Mouse (Mus musculus): Measurements from ENCODE around the gene Fmod. TPM values are rescaled to one million over a fixed set of nuclear protein-coding genes. Genes with fewer than 3 reads are reported as not detected.
A peak's percentile ranks its signal among the peaks of the same experiment; 100 is the strongest.

Gene Fmod
- total and polyA plus RNA-seq, 3 experiments = 9.3 to 14.5 (median 9.4) TPM

DNA sequence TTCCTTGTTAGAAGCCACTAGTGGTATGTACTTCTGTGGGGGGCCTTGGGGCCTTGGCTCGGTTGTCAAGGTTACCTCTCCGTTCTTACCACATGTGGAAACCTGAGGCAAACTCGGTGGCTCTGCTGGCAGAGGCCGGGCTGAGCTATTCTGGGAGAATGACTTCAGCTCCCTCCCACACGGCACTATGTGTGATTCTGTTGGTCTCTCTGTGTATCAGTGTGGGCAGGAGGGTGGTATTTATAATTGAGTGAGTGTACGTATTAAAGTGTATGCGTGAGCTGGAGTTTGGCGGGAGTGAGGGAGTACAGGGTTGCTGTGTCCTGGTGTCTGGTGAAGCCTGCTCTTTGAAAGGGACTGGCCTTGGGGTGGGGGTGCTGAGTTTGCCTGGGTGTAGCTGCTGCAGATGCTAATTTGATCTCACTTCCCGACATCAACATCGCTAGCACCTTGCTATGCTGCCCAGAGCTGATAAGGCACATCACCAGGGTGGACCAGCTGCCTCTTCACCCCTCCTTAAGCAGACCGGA is 46.0 kb downstream of the Fmod start:
- H3K9ac ChIP-seq (ENCODE audit: low read depth, low read length) = peak overlapping the region; percentile 17
- H3K4me3 ChIP-seq = no peak overlapping the region
- peak; percentile 79 to 81 for DNase-seq
- 11% methylated on average over 11 of the region's 11 CpGs for WGBS
- intact Hi-C loops (cut with DNase I) = no loop called here
- peaks cover 2% of the 10 kb centered on the region for H3K79me2 ChIP-seq (replicated peaks; ENCODE audit: control insufficient read depth, insufficient read depth, low read length)
- H3K4me1 ChIP-seq (ENCODE audit: control insufficient read depth, insufficient read depth, low read length) = peaks cover 42% of the 10 kb centered on the region
- TF ChIP-seq EP300 (IDR thresholded peaks at IDR 0.05; ENCODE audit: insufficient read depth, low read depth, low read length) = 0 out of 2 replicates have a peak, but pooled peaks have one; percentile 6
- no peak for TF ChIP-seq CTCF (IDR thresholded peaks at IDR 0.05)
- H3K27me3 ChIP-seq (ENCODE audit: control insufficient read depth, insufficient read depth, low read length) = no peaks in the 10 kb centered on the region
- peak overlapping the region; percentile 92 for H3K27ac ChIP-seq
- H3K36me3 ChIP-seq (ENCODE audit: control insufficient read depth, insufficient read depth, low read length) = no peaks in the 10 kb centered on the region

DNA sequence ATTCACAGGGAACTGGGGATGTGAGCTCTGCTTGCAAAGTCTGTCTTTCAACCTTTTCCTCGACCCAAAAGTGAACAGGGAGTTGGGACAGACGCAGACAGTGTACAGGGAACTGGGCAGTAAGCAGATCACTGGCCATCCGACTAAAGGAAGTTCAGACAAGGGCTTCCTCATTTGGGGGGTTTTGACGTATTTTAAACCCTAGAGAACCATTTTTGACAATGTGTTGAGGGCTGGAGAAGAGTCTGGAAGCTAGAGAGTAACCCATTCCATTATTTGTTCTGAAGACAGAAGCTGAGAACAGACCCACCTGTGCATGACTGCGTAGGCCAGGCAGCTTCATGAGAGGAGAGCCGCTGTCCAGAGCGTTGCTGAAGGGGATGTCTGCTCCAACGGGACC is 46.6 kb downstream of the Fmod start:
- no peaks in the 10 kb centered on the region for H3K27me3 ChIP-seq (ENCODE audit: control insufficient read depth, insufficient read depth, low read length)
- peak; percentile 21 to 40 for DNase-seq
- peak overlapping the region; percentile 92 for H3K27ac ChIP-seq
- no peak overlapping the region for H3K9ac ChIP-seq (ENCODE audit: low read depth, low read length)
- no peaks in the 10 kb centered on the region for H3K36me3 ChIP-seq (ENCODE audit: control insufficient read depth, insufficient read depth, low read length)
- no peaks in the 10 kb centered on the region for H3K79me2 ChIP-seq (replicated peaks; ENCODE audit: control insufficient read depth, insufficient read depth, low read length)
- no peak overlapping the region for H3K4me3 ChIP-seq
- no peak for TF ChIP-seq CTCF (IDR thresholded peaks at IDR 0.05)
- no peak for TF ChIP-seq POLR2A (IDR thresholded peaks at IDR 0.05; ENCODE audit: insufficient read depth, low read depth, low read length)
- TF ChIP-seq EP300 (IDR thresholded peaks at IDR 0.05; ENCODE audit: insufficient read depth, low read depth, low read length) = no peak
- 75% methylated on average over 8 of the region's 8 CpGs for whole genome bisulfite sequencing
- intact Hi-C loops (cut with DNase I) = no loop called here
- peaks cover 42% of the 10 kb centered on the region for H3K4me1 ChIP-seq (ENCODE audit: control insufficient read depth, insufficient read depth, low read length)

DNA sequence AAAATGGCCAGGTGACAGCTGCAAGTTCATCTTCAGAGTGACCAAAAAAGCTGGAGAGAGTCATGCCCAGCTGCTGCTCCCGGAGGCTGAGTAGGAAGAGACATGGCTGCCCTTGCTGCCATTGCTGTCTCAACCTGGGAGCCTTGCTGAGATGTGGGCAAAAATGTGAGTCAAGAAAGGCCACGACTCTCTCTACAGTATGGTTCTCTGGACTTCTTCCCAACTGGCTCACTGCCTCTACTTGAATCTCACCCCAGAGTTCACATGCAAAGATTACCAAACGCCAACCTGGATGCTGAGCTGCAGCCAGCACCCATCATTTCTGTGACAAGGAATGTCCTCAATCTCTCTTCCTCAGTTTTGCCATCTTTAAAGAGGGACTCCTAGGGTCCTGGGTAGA is 47.1 kb downstream of the Fmod start:
- Histone ChIP-seq H3K9ac (ENCODE audit: low read depth, low read length) (no peak overlapping the region), H3K27me3 (ENCODE audit: control insufficient read depth, insufficient read depth, low read length) (no peaks in the 10 kb centered on the region), H3K36me3 (ENCODE audit: control insufficient read depth, insufficient read depth, low read length) (no peaks in the 10 kb centered on the region), H3K4me3 (no peak overlapping the region), H3K27ac (peak overlapping the region; percentile 92), H3K4me1 (ENCODE audit: control insufficient read depth, insufficient read depth, low read length) (peaks cover 42% of the 10 kb centered on the region), H3K79me2 (replicated peaks; ENCODE audit: control insufficient read depth, insufficient read depth, low read length) (no peaks in the 10 kb centered on the region)
- DNase-seq = peak in 1 of 2 experiments; percentile 35
- 52% methylated on average over 3 of the region's 3 CpGs for WGBS
- TF ChIP-seq CTCF (IDR thresholded peaks at IDR 0.05) (no peak), EP300 (IDR thresholded peaks at IDR 0.05; ENCODE audit: insufficient read depth, low read depth, low read length) (0 out of 2 replicates have a peak, but pooled peaks have one; percentile 33)
- intact Hi-C loops (cut with DNase I) = no loop called here

DNA sequence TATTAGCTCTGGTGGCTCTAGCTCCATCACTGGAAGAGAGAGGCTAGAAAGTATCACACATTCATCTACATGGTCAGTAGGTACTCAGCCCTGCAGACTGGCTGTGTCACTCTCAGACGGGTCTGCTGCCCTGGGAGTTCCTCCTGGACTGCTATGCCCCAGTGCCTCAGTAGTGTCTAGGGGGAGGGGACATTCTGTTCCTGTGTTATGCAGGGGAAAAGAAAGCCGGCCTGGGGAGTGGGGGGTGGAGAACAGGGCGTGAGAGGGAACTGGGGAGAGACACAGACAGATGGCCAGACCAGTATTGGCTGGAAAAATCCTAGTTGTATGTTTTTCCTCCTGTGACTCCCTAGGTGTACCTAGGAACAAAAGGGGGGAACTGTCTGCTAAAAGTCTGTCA is 49.0 kb downstream of the Fmod start:
- Histone ChIP-seq H3K4me1 (ENCODE audit: control insufficient read depth, insufficient read depth, low read length) (peaks cover 34% of the 10 kb centered on the region), H3K4me3 (no peak overlapping the region), H3K79me2 (replicated peaks; ENCODE audit: control insufficient read depth, insufficient read depth, low read length) (no peaks in the 10 kb centered on the region), H3K27me3 (ENCODE audit: control insufficient read depth, insufficient read depth, low read length) (no peaks in the 10 kb centered on the region), H3K27ac (peak overlapping the region; percentile 72), H3K9ac (ENCODE audit: low read depth, low read length) (no peak overlapping the region), H3K36me3 (ENCODE audit: control insufficient read depth, insufficient read depth, low read length) (no peaks in the 10 kb centered on the region)
- intact Hi-C loops (cut with DNase I) = no loop called here
- TF ChIP-seq CTCF (IDR thresholded peaks at IDR 0.05) (no peak), EP300 (IDR thresholded peaks at IDR 0.05; ENCODE audit: insufficient read depth, low read depth, low read length) (no peak), POLR2A (IDR thresholded peaks at IDR 0.05; ENCODE audit: insufficient read depth, low read depth, low read length) (no peak)
- DNase-seq = no peak
- 70% methylated on average over 3 of the region's 3 CpGs for WGBS

DNA sequence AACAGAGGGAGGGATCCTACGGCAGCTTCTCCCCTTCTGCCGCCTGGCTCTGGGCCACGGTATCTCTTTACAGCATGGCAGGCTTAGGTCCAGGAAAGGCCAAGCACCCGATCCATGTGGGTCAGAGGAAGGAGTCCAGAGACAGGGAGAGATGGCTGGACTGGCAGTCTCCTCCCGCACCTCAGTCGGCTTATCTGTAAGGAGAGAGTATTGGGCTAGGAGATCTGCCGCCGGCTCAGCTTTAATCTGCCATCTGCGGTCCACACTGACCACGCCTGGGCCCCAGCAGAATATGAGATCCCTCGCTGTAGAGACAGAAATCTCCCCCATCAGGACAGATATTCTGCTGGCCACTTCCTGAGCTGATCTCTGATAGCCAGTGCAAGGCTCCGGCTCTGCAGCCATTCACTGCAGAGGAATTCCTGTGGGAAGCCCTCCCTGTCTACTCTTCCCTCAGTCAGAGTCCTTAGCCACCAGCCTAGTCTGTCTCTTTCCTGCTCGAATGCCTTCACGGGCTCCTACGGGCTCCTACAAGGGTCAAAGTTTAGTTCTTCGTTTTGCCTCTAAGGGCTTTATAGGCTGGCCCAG is 49.9 kb downstream of the Fmod start:
- H3K27me3 ChIP-seq (ENCODE audit: control insufficient read depth, insufficient read depth, low read length) = no peaks in the 10 kb centered on the region
- WGBS = 11% methylated on average over 16 of the region's 16 CpGs
- 0 out of 2 replicates have a peak overlapping the region, but pooled peaks have one; percentile 11 for H3K4me3 ChIP-seq
- H3K9ac ChIP-seq (ENCODE audit: low read depth, low read length) = peak overlapping the region; percentile 51
- intact Hi-C loops (cut with DNase I) = no loop called here
- TF ChIP-seq CTCF (IDR thresholded peaks at IDR 0.05) = no peak
- TF ChIP-seq POLR2A (IDR thresholded peaks at IDR 0.05; ENCODE audit: insufficient read depth, low read depth, low read length) = 0 out of 2 replicates have a peak, but pooled peaks have one; percentile 31
- TF ChIP-seq EP300 (IDR thresholded peaks at IDR 0.05; ENCODE audit: insufficient read depth, low read depth, low read length) = 0 out of 2 replicates have a peak, but pooled peaks have one; percentile 29
- peaks cover 35% of the 10 kb centered on the region for H3K4me1 ChIP-seq (ENCODE audit: control insufficient read depth, insufficient read depth, low read length)
- no peaks in the 10 kb centered on the region for H3K36me3 ChIP-seq (ENCODE audit: control insufficient read depth, insufficient read depth, low read length)
- no peaks in the 10 kb centered on the region for H3K79me2 ChIP-seq (replicated peaks; ENCODE audit: control insufficient read depth, insufficient read depth, low read length)
- peak; percentile 69 for DNase-seq
- peak overlapping the region; percentile 72 for H3K27ac ChIP-seq

DNA sequence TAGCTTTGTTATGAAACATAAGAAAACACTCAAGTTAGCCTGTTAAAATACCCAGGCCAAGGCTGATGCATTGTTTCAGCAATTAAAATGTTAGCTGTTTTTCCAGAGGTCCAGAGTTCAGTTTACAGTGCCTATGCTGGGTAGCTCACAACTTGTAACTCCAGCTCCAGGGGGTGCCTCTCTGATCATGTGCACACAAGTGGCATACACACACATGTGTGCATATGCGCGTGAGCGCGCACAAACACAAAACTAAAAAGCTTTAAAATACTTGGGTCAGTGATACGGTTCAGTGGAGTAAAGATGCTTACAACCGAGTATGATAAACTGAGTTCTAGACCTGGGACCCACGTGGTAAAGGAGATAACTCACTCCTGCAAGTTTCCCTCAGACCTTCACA is 52.0 kb downstream of the Fmod start:
- H3K36me3 ChIP-seq (ENCODE audit: control insufficient read depth, insufficient read depth, low read length) = no peaks in the 10 kb centered on the region
- intact Hi-C loops (cut with DNase I) = no loop called here
- H3K27me3 ChIP-seq (ENCODE audit: control insufficient read depth, insufficient read depth, low read length) = no peaks in the 10 kb centered on the region
- H3K27ac ChIP-seq = no peak overlapping the region
- peaks cover 35% of the 10 kb centered on the region for H3K4me1 ChIP-seq (ENCODE audit: control insufficient read depth, insufficient read depth, low read length)
- H3K9ac ChIP-seq (ENCODE audit: low read depth, low read length) = no peak overlapping the region
- WGBS = 90% methylated on average over 7 of the region's 7 CpGs
- TF ChIP-seq EP300 (IDR thresholded peaks at IDR 0.05; ENCODE audit: insufficient read depth, low read depth, low read length) (no peak), CTCF (IDR thresholded peaks at IDR 0.05) (no peak), POLR2A (IDR thresholded peaks at IDR 0.05; ENCODE audit: insufficient read depth, low read depth, low read length) (no peak)
- H3K79me2 ChIP-seq (replicated peaks; ENCODE audit: control insufficient read depth, insufficient read depth, low read length) = no peaks in the 10 kb centered on the region
- H3K4me3 ChIP-seq = no peak overlapping the region
- no peak for DNase-seq

Measured in heart, adult 2 months (tissue).